Mouse (Mus musculus) frontal cortex, postnatal 36 days (tissue): ENCODE measurements around the gene Kif3c.
"Not testable (repeated sequence)": the region's sequence is repeated elsewhere in the genome, so short reads cannot be mapped to it uniquely, and the experiment has no call there.

Source experiments
- DNase-seq, 2 experiments: peaks; one replicate each; pipeline ENCODE4 v3.0.0; 2022; ENCODE audit warnings: low spot score in 2 of 2

The Kif3c gene

GRCm38 (mm10) chr12:3368771-3369170 is 3.8 kb downstream of the Kif3c start:
- DNase-seq, result no peak

GRCm38 (mm10) chr12:3370979-3371925 is 6.3 kb downstream of the Kif3c start:
- no peak for DNase-seq

GRCm38 (mm10) chr12:3371991-3372390 is 7.1 kb downstream of the Kif3c start:
- DNase-seq, result no peak

GRCm38 (mm10) chr12:3373566-3373965 is 8.6 kb downstream of the Kif3c start:
- DNase-seq, result no peak

DNA sequence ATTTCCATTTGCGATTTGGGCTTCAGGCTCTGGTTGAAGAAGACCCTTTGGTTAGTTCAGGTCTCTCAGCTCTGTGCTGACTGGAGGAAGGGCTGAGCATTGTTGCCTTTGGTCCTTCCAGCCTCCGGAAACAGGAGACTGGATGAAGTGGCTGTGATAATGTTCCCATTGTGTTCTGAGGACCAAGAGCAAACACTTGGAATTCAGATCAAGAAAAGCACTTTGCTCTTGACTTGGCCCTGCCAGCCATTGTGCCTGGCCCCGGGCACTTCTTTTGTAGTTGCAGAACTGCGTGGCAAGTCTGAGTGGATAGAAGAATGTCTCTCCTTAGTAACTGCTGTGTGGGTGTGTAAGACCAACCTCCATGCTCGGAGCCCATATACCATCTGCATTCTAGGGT is 9.6 kb downstream of the Kif3c start:
- no peak for DNase-seq

DNA sequence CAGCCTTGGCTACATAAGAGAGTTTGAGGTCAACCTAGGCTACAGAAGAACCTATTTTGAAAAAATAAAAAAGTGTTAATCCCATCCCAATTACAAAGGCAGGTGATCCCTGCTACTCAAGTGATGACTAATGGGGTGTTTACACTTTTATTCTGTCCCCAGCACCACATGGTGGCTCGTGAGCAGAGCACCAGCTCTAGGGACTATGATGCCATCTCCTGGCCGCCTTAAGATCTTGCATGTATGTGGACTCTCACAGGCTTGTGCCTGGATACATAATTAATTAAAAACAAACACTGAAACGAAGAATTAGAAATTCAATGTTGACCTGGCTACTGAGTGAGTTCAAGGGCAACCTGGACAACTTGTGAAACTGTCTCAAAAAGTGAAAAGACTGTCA is 12.3 kb downstream of the Kif3c start:
- DNase-seq, result no peak

DNA sequence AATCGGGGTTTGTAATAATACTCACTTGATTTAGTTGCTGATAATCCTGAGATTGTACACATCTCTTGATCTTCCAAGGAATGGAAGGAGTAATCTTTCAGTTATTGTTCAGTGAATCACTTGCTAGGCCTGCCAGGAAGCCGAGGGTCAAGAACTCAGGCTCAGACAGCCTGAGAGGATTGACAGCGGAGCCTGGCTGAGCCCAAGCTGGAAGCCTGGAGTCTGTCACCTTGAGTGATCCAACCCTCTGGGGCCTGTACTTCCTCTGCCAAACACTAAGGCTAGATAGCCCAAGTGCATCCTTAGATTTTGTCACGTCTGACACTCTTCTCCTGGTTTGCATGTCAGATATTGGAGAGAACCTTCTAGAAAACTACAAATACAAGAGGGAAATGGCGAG is 12.8 kb downstream of the Kif3c start:
- no peak for DNase-seq

DNA sequence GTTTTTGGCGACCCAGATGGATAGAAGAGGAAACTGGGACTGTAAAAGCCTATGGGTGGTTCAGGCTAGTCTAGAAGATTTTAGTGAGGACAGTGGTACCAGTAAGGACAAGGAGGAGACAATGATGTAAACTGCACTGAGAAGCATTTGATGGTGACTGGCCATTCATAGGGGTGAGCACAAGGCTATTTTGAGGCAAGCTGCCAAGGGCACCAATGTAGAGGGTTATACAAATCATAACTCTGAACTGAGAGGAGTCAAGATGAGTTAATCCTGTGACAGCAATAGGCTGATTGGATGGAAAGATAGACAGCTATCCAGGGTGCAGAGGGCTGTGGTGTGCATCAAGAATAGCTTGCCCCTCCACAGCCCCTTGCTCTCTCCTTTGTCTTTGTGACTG is 19.9 kb downstream of the Kif3c start:
- no peak for DNase-seq

GRCm38 (mm10) chr12:3385271-3385670 is 20.3 kb downstream of the Kif3c start:
- DNase-seq, result no peak

- peak in 1 of 2 experiments; percentile 56 for DNase-seq
Measured at GRCm38 (mm10) chr12:3385940-3386339, 21.0 kb downstream of the Kif3c start.

GRCm38 (mm10) chr12:3387891-3388290 is 23.0 kb downstream of the Kif3c start:
- DNase-seq, result no peak

DNA sequence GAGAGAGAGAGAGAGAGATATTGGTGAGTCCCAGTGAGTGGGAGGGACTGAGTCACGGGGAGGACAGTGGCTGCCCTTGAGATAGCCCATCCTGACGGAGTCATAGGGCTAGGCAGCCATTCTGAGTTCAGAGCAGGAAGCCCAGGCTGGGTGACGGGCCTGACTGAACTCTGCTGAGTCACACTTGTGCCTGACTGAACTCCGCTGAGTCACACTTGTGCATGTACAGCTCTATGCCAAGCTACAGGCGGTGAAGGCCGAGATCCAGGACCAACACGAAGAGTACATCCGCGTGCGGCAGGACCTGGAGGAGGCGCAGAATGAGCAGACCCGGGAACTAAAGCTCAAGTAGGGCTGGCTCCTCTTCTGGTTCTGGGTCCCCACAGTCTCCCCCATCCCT is 24.5 kb downstream of the Kif3c start:
- peak in 1 of 2 experiments; percentile 41 for DNase-seq

DNA sequence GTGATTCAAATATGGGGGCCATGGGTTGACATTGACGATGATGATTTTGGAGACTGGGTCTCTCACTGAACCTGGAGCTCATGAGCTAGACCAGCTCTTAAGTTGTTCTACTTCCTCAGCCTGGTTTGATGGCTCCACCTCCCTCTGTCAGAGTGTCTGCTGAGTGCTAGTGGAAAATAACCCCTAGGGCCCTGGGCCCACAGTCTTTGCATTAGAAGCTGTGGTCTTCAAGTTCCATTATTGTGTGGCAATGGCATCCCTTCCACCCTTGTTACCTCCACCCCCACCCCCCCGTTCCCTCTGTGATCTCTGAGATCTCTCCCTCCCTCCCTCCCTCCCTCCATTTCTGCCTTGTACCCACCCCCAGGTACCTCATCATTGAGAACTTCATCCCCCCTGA is 25.1 kb downstream of the Kif3c start:
- DNase-seq, result no peak

GRCm38 (mm10) chr12:3390577-3391262 is 25.8 kb downstream of the Kif3c start:
- DNase-seq, result peak; percentile 85 to 88

DNA sequence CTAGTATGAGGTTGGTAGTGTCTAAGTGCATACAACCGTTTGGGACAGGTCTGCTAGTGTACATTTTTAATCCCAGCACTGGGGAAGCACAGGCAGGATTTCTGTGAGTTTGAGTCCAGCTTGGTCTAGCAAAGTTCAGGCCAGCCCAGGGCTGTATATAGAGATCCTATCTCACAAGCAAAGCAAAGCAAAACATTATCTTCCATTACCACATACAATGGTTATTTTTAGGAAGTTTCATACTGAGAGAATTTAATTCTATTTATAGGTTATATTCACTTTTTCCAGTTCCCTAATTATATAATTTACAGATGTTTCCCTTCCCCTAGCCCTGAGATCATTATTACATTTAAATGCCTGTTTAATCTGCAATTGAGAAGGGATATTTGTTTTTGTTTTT is 26.3 kb downstream of the Kif3c start:
- no peak for DNase-seq

GRCm38 (mm10) chr12:3393140-3393539 is 28.2 kb downstream of the Kif3c start:
- DNase-seq, result no peak

GRCm38 (mm10) chr12:3396931-3397330 is 32.0 kb downstream of the Kif3c start:
- no peak for DNase-seq

- not testable (repeated sequence) for DNase-seq
Measured at GRCm38 (mm10) chr12:3405662-3406061, 40.7 kb downstream of the Kif3c start.

- peak in 1 of 2 experiments; percentile 37 for DNase-seq
Measured at GRCm38 (mm10) chr12:3406585-3406984, 41.7 kb downstream of the Kif3c start.

DNA sequence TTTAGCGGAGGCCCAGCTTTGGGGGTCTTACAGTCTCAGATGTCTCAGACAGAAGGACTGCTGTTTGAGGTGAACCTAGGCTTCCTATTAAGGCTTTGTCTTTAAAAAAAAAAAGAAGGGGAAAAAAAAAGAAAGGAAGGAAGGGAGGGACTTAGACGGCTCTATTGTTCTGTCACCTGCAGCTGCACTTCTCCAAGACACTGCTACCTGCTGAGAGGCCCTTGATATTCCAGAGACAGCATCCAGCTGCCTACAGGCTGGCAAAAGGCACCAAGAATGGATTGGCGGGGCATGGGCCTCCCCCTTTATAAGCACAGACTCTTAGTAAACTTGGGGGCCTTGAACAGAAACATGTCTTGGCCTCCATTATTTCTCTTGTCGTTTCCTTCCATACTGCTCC is 50.0 kb downstream of the Kif3c start:
- DNase-seq, result no peak

GRCm38 (mm10) chr12:3418761-3419160 is 53.8 kb downstream of the Kif3c start:
- no peak for DNase-seq

- no peak for DNase-seq
Measured at GRCm38 (mm10) chr12:3420519-3420918, 55.6 kb downstream of the Kif3c start.

DNA sequence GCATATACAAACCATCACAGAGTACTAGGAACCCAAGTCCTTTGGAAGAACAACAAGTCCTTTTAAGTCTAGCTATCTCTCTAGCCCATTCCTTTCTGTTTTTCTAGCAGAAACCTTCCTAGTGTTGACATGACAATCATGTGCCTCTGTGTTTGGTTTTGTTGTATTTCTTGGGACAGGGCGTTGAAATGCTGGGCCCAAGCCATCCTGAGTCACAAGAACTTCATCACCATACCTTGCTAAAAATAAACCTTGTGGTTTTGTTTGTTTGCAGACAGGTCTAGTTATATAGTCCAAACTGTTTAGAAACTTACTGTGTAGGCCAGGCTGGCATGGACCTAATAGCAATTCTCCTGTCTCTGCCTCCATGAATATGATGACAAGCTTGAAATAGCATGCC is 57.9 kb downstream of the Kif3c start:
- no peak for DNase-seq
